8 mouse cellular contexts compared by ENCODE assay signal in genomic region chr3:120192439-120193326, GRCm38 (mm10).
A peak's percentile ranks its signal among the peaks of the same experiment; 100 is the strongest.
DNase-seq lines count a peak whose midpoint lies in the region; ATAC-seq and TF ChIP-seq lines count a peak whose summit lies in the region.

No protein-coding gene starts in this region.

- ATAC-seq in forebrain, embryonic 13.5 days = peak; percentile 85
- peak; percentile 65; the same call in 1 of the 2 replicates for ATAC-seq in hindbrain, embryonic 14.5 days (ENCODE audit: low FRiP score)

- no peak for TF ChIP-seq EP300 in MEL (IDR thresholded peaks at IDR 0.05; ENCODE audit: low read depth in 1 of 2, low read length in 2 of 2)

- TF ChIP-seq RAD21 in MEL (IDR thresholded peaks at IDR 0.05; ENCODE audit: low read depth, low read length) = peak; percentile 15

- no peak overlapping the region for H3K4me3 ChIP-seq in MEL (ENCODE audit: control insufficient read depth in 1 of 2, insufficient read depth in 1 of 2, low read depth in 2 of 2, low read length in 2 of 2)
- no peak overlapping the region for H3K4me3 ChIP-seq in forebrain, embryonic 13.5 days
- H3K4me3 ChIP-seq in hindbrain, embryonic 14.5 days (replicated peaks; ENCODE audit: low read length) = no peak overlapping the region

- peak overlapping the region; percentile 22; the same call in 1 of the 2 replicates for H3K4me2 ChIP-seq in forebrain, embryonic 13.5 days
- H3K4me2 ChIP-seq in hindbrain, embryonic 14.5 days (replicated peaks) = peak overlapping the region; percentile 27; the same call in 1 of the 2 replicates

- peak; percentile 3 for DNase-seq in MEL (ENCODE audit: low read depth, low spot score)
- peak; percentile 95 for DNase-seq in brain, embryonic 14.5 days (ENCODE audit: low read depth)
- DNase-seq in hindbrain, embryonic 14.5 days (ENCODE audit: low spot score) = peak; percentile 92
- peak; percentile 76 to 85 for DNase-seq in layer of hippocampus, postnatal 14 days (ENCODE audit: low spot score in 2 of 2)
- peak; percentile 71 for DNase-seq in lung, postnatal 10 days
- DNase-seq in right cerebral cortex, postnatal 14 days = peak; percentile 64
- no peak for DNase-seq in natural killer cell, adult 2 months (ENCODE audit: low spot score in 2 of 2)

- TF ChIP-seq CTCF in MEL (IDR thresholded peaks at IDR 0.05 in 2 of 3, conservative IDR thresholded peaks at IDR 0.05 in 1 of 3; ENCODE audit: control insufficient read depth in 1 of 3, insufficient read depth in 1 of 3, low read depth in 2 of 3, low read length in 3 of 3, poor library complexity in 1 of 3, severe bottlenecking in 1 of 3) = peak in 2 of 3 experiments; percentile 2 to 4; a peak in 1 of 6 replicates
- peak; percentile 83 for TF ChIP-seq CTCF in brain, embryonic 14.5 days (IDR thresholded peaks at IDR 0.05; ENCODE audit: borderline replicate concordance, extremely low read depth, insufficient read depth, insufficient read length)

- no peaks in the 10 kb centered on the region for H3K36me3 ChIP-seq in MEL (ENCODE audit: control insufficient read depth in 1 of 2, insufficient read depth in 2 of 2, low read length in 2 of 2)
- no peaks in the 10 kb centered on the region for H3K36me3 ChIP-seq in forebrain, embryonic 13.5 days (ENCODE audit: poor library complexity, severe bottlenecking)
- H3K36me3 ChIP-seq in hindbrain, embryonic 14.5 days (replicated peaks; ENCODE audit: control insufficient read depth, insufficient read depth) = no peaks in the 10 kb centered on the region

- no peak for TF ChIP-seq POLR2A in MEL (IDR thresholded peaks at IDR 0.05; ENCODE audit: control insufficient read depth in 1 of 2, insufficient read depth in 1 of 2, low read depth in 1 of 2, low read length in 2 of 2, poor library complexity in 1 of 2)
- no peak for TF ChIP-seq POLR2A in brain, embryonic 14.5 days (IDR thresholded peaks at IDR 0.05; ENCODE audit: borderline replicate concordance, extremely low read depth, insufficient read depth, insufficient read length, poor library complexity, severe bottlenecking)

- 29% methylated on average over 15 of the region's 15 CpGs for WGBS in forebrain, embryonic 13.5 days
- WGBS in hindbrain, embryonic 14.5 days = 29% methylated on average over 15 of the region's 15 CpGs

- no peaks in the 10 kb centered on the region for H3K79me2 ChIP-seq in MEL (ENCODE audit: control insufficient read depth, insufficient read depth, low read length, poor library complexity)

- no peaks in the 10 kb centered on the region for H3K9me3 ChIP-seq in MEL (replicated peaks; ENCODE audit: insufficient read depth, low read length)
- H3K9me3 ChIP-seq in forebrain, embryonic 13.5 days (replicated peaks) = no peaks in the 10 kb centered on the region
- H3K9me3 ChIP-seq in hindbrain, embryonic 14.5 days (ENCODE audit: control insufficient read depth, low read length) = no peaks in the 10 kb centered on the region

- H3K27me3 ChIP-seq in MEL (ENCODE audit: control insufficient read depth in 1 of 2, insufficient read depth in 2 of 2, low read length in 2 of 2) = no peaks in the 10 kb centered on the region
- no peaks in the 10 kb centered on the region for H3K27me3 ChIP-seq in forebrain, embryonic 13.5 days
- no peaks in the 10 kb centered on the region for H3K27me3 ChIP-seq in hindbrain, embryonic 14.5 days (ENCODE audit: control insufficient read depth, insufficient read depth, low read length)

- H3K9ac ChIP-seq in MEL (ENCODE audit: control insufficient read depth, low read depth, low read length, poor library complexity, severe bottlenecking) = no peak overlapping the region
- H3K9ac ChIP-seq in forebrain, embryonic 13.5 days = peak overlapping the region; percentile 30; the same call in 1 of the 2 replicates
- H3K9ac ChIP-seq in hindbrain, embryonic 14.5 days = no peak overlapping the region

- H3K27ac ChIP-seq in MEL (ENCODE audit: control insufficient read depth, low read depth, low read length) = no peak overlapping the region
- no peak overlapping the region for H3K27ac ChIP-seq in forebrain, embryonic 13.5 days
- no peak overlapping the region for H3K27ac ChIP-seq in hindbrain, embryonic 14.5 days

- no peaks in the 10 kb centered on the region for H3K4me1 ChIP-seq in MEL (ENCODE audit: control insufficient read depth in 1 of 2, insufficient read depth in 2 of 2, low read length in 2 of 2)
- H3K4me1 ChIP-seq in forebrain, embryonic 13.5 days = peaks cover 14% of the 10 kb centered on the region
- H3K4me1 ChIP-seq in hindbrain, embryonic 14.5 days (replicated peaks; ENCODE audit: control insufficient read depth, insufficient read depth, low read length) = no peaks in the 10 kb centered on the region; the same call in 1 of the 2 replicates

TF ChIP-seq in MEL, 35 proteins besides CTCF, POLR2A, EP300 and RAD21:
- TF ChIP-seq UBTF (IDR thresholded peaks at IDR 0.05; ENCODE audit: borderline replicate concordance, insufficient read depth, low read depth, low read length) (no peak), SMC3 (IDR thresholded peaks at IDR 0.05; ENCODE audit: low read depth, low read length) (peak; percentile 40), GABPA (IDR thresholded peaks at IDR 0.05; ENCODE audit: low read depth, low read length) (no peak)
TF ChIP-seq in MEL: peak in this region for 1.

Comparison
In these comparisons a context has a peak if more than half of its experiments do, and no peak if none do; other contexts are left out.
1. DNase-seq: peak in MEL (single experiment), brain, embryonic 14.5 days (single experiment), hindbrain, embryonic 14.5 days (single experiment), layer of hippocampus, postnatal 14 days (2 of 2), lung, postnatal 10 days (single experiment) and right cerebral cortex, postnatal 14 days (single experiment); none in natural killer cell, adult 2 months (0 of 2).